Mouse (Mus musculus) MEL (cell line): Measurements from ENCODE around the gene BC052040. TPM values are rescaled to one million over a fixed set of nuclear protein-coding genes. Genes with fewer than 3 reads are reported as not detected.

Experiments
- DNase-seq: peaks from one replicate; pipeline ENCODE4 v3.0.0; 2011; ENCODE audit warnings: low read depth, low spot score
- H3K27ac ChIP-seq: 2 replicates; pipeline ENCODE4 v1.5.1; 2012; ENCODE audit warnings: low read depth, mild to moderate bottlenecking, control low read depth, low read length, moderate library complexity; ENCODE audit not compliant: control insufficient read depth
- H3K27me3 ChIP-seq, 2 experiments: fragments of 150-350 bp in 1 of 2; sonication (generic) in 1 of 2; 2 replicates each; pipeline ENCODE4 v1.6.1; 2012; ENCODE audit warnings: low read length in 2 of 2, mild to moderate bottlenecking in 2 of 2, improper control_type of control experiment in 1 of 2, moderate library complexity in 1 of 2; ENCODE audit not compliant: insufficient read depth in 2 of 2, control insufficient read depth in 1 of 2
- H3K36me3 ChIP-seq, 2 experiments: 2 replicates each; pipeline ENCODE4 v1.6.1; 2012 to 2014; ENCODE audit warnings: low read length in 2 of 2, improper control_type of control experiment in 1 of 2, inconsistent platforms in 1 of 2, mild to moderate bottlenecking in 1 of 2; ENCODE audit not compliant: insufficient read depth in 2 of 2, control insufficient read depth in 1 of 2
- H3K4me1 ChIP-seq, 2 experiments: fragments of 150-350 bp in 1 of 2; sonication (generic) in 1 of 2; 2 replicates each; pipeline ENCODE4 v1.6.1; 2012; ENCODE audit warnings: low read length in 2 of 2, improper control_type of control experiment in 1 of 2, mild to moderate bottlenecking in 1 of 2; ENCODE audit not compliant: insufficient read depth in 2 of 2, control insufficient read depth in 1 of 2
- H3K4me3 ChIP-seq, 2 experiments: fragments of 150-350 bp in 1 of 2; sonication (generic) in 1 of 2; 2 replicates each; pipeline ENCODE4 v1.5.1; 2012; ENCODE audit warnings: low read depth in 2 of 2, low read length in 2 of 2, mild to moderate bottlenecking in 2 of 2, moderate library complexity in 2 of 2, control low read depth in 1 of 2, improper control_type of control experiment in 1 of 2; ENCODE audit not compliant: control insufficient read depth in 1 of 2, insufficient read depth in 1 of 2
- H3K79me2 ChIP-seq: 2 replicates; pipeline ENCODE4 v1.6.1; 2012; ENCODE audit warnings: mild to moderate bottlenecking, low read length, moderate library complexity; ENCODE audit not compliant: control insufficient read depth, poor library complexity, insufficient read depth
- H3K9ac ChIP-seq: 2 replicates; pipeline ENCODE4 v1.6.1; 2012; ENCODE audit warnings: low read depth, mild to moderate bottlenecking, control low read depth, low read length, moderate library complexity; ENCODE audit not compliant: control insufficient read depth, poor library complexity, severe bottlenecking
- H3K9me3 ChIP-seq: fragments of 150-350 bp; sonication (generic); replicated peaks from 2 replicates; pipeline ENCODE4 v1.6.1; 2012; ENCODE audit warnings: mild to moderate bottlenecking, low read length, improper control_type of control experiment, moderate library complexity; ENCODE audit not compliant: insufficient read depth
- BHLHE40 ChIP-seq: IDR thresholded peaks from 2 replicates; pipeline ENCODE4 v1.6.1; 2012; ENCODE audit warnings: low read depth, mild to moderate bottlenecking, inconsistent platforms, low read length, improper control_type of control experiment, borderline replicate concordance
- CHD1 ChIP-seq: IDR thresholded peaks from 2 replicates; pipeline ENCODE4 v1.6.1; 2012; ENCODE audit warnings: low read depth, mild to moderate bottlenecking, inconsistent platforms, low read length, improper control_type of control experiment
- CHD2 ChIP-seq: IDR thresholded peaks from 2 replicates; pipeline ENCODE4 v1.6.1; 2011; ENCODE audit warnings: low read length, improper control_type of control experiment
- CTCF ChIP-seq, 3 experiments: IDR thresholded peaks in 2 of 3; conservative IDR thresholded peaks in 1 of 3; 2 replicates each; pipeline ENCODE4 v1.5.1; 2011 to 2012; ENCODE audit warnings: low read length in 3 of 3, low read depth in 2 of 3, mild to moderate bottlenecking in 2 of 3, improper control_type of control experiment in 1 of 3, inconsistent platforms in 1 of 3, mixed read lengths in 1 of 3, moderate library complexity in 1 of 3; ENCODE audit not compliant: control insufficient read depth in 1 of 3, insufficient read depth in 1 of 3, poor library complexity in 1 of 3, severe bottlenecking in 1 of 3
- E2F4 ChIP-seq: IDR thresholded peaks from 2 replicates; pipeline ENCODE4 v1.6.1; 2011; ENCODE audit warnings: low read depth, low read length, improper control_type of control experiment, borderline replicate concordance
- ELF1 ChIP-seq: IDR thresholded peaks from 2 replicates; pipeline ENCODE4 v1.6.1; 2014; ENCODE audit warnings: low read depth, mild to moderate bottlenecking, inconsistent platforms, low read length, improper control_type of control experiment, moderate library complexity
- EP300 ChIP-seq, 2 experiments: IDR thresholded peaks; 2 replicates each; pipeline ENCODE4 v1.6.1; 2011; ENCODE audit warnings: improper control_type of control experiment in 2 of 2, low read length in 2 of 2, low read depth in 1 of 2, mild to moderate bottlenecking in 1 of 2
- GABPA ChIP-seq: IDR thresholded peaks from 2 replicates; pipeline ENCODE4 v1.6.1; 2012; ENCODE audit warnings: low read depth, mild to moderate bottlenecking, inconsistent platforms, low read length, improper control_type of control experiment, moderate library complexity
- GATA1 ChIP-seq: IDR thresholded peaks from 2 replicates; pipeline ENCODE4 v1.6.1; 2011; ENCODE audit warnings: low read depth, low read length, improper control_type of control experiment
- JUND ChIP-seq: IDR thresholded peaks from 2 replicates; pipeline ENCODE4 v1.6.1; 2011; ENCODE audit warnings: low read depth, mild to moderate bottlenecking, improper control_type of control experiment, low read length
- KAT2A ChIP-seq: conservative IDR thresholded peaks from 2 replicates; pipeline ENCODE4 v1.6.1; 2012; ENCODE audit warnings: low read depth, low read length, improper control_type of control experiment, inconsistent platforms
- MAX ChIP-seq: IDR thresholded peaks from 2 replicates; pipeline ENCODE4 v1.6.1; 2011; ENCODE audit warnings: low read length, improper control_type of control experiment
- MAZ ChIP-seq: IDR thresholded peaks from 2 replicates; pipeline ENCODE4 v1.6.1; 2012; ENCODE audit warnings: low read depth, mild to moderate bottlenecking, inconsistent platforms, low read length, improper control_type of control experiment
- MXI1 ChIP-seq: IDR thresholded peaks from 2 replicates; pipeline ENCODE4 v1.6.1; 2011; ENCODE audit warnings: mild to moderate bottlenecking, low read depth, low read length, improper control_type of control experiment
- MYB ChIP-seq: IDR thresholded peaks from 2 replicates; pipeline ENCODE4 v1.6.1; 2011; ENCODE audit warnings: mild to moderate bottlenecking, low read depth, low read length, improper control_type of control experiment
- MYC ChIP-seq: IDR thresholded peaks from 2 replicates; pipeline ENCODE4 v1.6.1; 2011; ENCODE audit warnings: low read depth, mild to moderate bottlenecking, low read length, improper control_type of control experiment, moderate library complexity
- NELFE ChIP-seq: IDR thresholded peaks from 2 replicates; pipeline ENCODE4 v1.6.1; 2011; ENCODE audit warnings: low read depth, low read length, improper control_type of control experiment
- NRF1 ChIP-seq: IDR thresholded peaks from 2 replicates; pipeline ENCODE4 v1.6.1; 2014; ENCODE audit warnings: low read depth, mild to moderate bottlenecking, inconsistent platforms, low read length, improper control_type of control experiment, moderate library complexity; ENCODE audit not compliant: poor library complexity, insufficient read depth, severe bottlenecking
- POLR2A ChIP-seq, 2 experiments: IDR thresholded peaks; 2 replicates each; pipeline ENCODE4 v1.6.1; 2011 to 2012; ENCODE audit warnings: low read length in 2 of 2, mild to moderate bottlenecking in 2 of 2, control low read depth in 1 of 2, improper control_type of control experiment in 1 of 2, low read depth in 1 of 2, moderate library complexity in 1 of 2; ENCODE audit not compliant: control insufficient read depth in 1 of 2, insufficient read depth in 1 of 2, poor library complexity in 1 of 2
- POLR2AphosphoS2 ChIP-seq: IDR thresholded peaks from 2 replicates; pipeline ENCODE4 v1.6.1; 2011; ENCODE audit warnings: low read length, improper control_type of control experiment
- POLR2AphosphoS5 ChIP-seq: IDR thresholded peaks from 2 replicates; pipeline ENCODE4 v1.6.1; 2012; ENCODE audit warnings: low read depth, borderline replicate concordance, mild to moderate bottlenecking, inconsistent platforms, low read length, moderate library complexity, mixed read lengths
- RAD21 ChIP-seq: IDR thresholded peaks from 2 replicates; pipeline ENCODE4 v1.6.1; 2011; ENCODE audit warnings: mild to moderate bottlenecking, low read depth, low read length, improper control_type of control experiment
- RCOR1 ChIP-seq: IDR thresholded peaks from 2 replicates; pipeline ENCODE4 v1.6.1; 2012; ENCODE audit warnings: low read depth, mild to moderate bottlenecking, inconsistent platforms, low read length, improper control_type of control experiment
- SIN3A ChIP-seq: IDR thresholded peaks from 2 replicates; pipeline ENCODE4 v1.6.1; 2012; ENCODE audit warnings: low read length, improper control_type of control experiment, inconsistent platforms
- SMC3 ChIP-seq: IDR thresholded peaks from 2 replicates; pipeline ENCODE4 v1.6.1; 2011; ENCODE audit warnings: low read depth, low read length, improper control_type of control experiment
- TAL1 ChIP-seq: IDR thresholded peaks from 2 replicates; pipeline ENCODE4 v1.6.1; 2012; ENCODE audit warnings: mild to moderate bottlenecking, inconsistent platforms, low read length, moderate library complexity, mixed read lengths
- UBTF ChIP-seq: IDR thresholded peaks from 2 replicates; pipeline ENCODE4 v1.6.1; 2012; ENCODE audit warnings: low read depth, mild to moderate bottlenecking, inconsistent platforms, low read length, improper control_type of control experiment, moderate library complexity, borderline replicate concordance; ENCODE audit not compliant: insufficient read depth
- USF1 ChIP-seq: IDR thresholded peaks from 2 replicates; pipeline ENCODE4 v1.6.1; 2014; ENCODE audit warnings: low read depth, mild to moderate bottlenecking, inconsistent platforms, low read length, improper control_type of control experiment, moderate library complexity
- USF2 ChIP-seq, 2 experiments: IDR thresholded peaks; 2 replicates each; pipeline ENCODE4 v1.6.1; 2011 to 2012; ENCODE audit warnings: improper control_type of control experiment in 2 of 2, low read length in 2 of 2, borderline replicate concordance in 1 of 2, inconsistent platforms in 1 of 2, low read depth in 1 of 2, mild to moderate bottlenecking in 1 of 2; ENCODE audit not compliant: insufficient read depth in 1 of 2
- ZC3H11A ChIP-seq: IDR thresholded peaks from 2 replicates; pipeline ENCODE4 v1.6.1; 2012; ENCODE audit warnings: low read depth, mild to moderate bottlenecking, inconsistent platforms, low read length, improper control_type of control experiment
- ZKSCAN1 ChIP-seq: IDR thresholded peaks from 2 replicates; pipeline ENCODE4 v1.6.1; 2012; ENCODE audit warnings: low read depth, mild to moderate bottlenecking, inconsistent platforms, low read length, improper control_type of control experiment, moderate library complexity
- ZMIZ1 ChIP-seq: IDR thresholded peaks from 2 replicates; pipeline ENCODE4 v1.6.1; 2012; ENCODE audit warnings: low read depth, mild to moderate bottlenecking, inconsistent platforms, low read length, improper control_type of control experiment, moderate library complexity
- polyA plus RNA-seq, 2 experiments: library from polyadenylated mRNA; stranded (reverse) in 1 of 2; unstranded in 1 of 2; fragments of >175 nt in 1 of 2; fragments of >200 nt in 1 of 2; gene quantifications; 2 replicates each; pipeline versions ENCODE4 v1.2.1 to v1.2.4; 2012; ENCODE audit warnings: low replicate concordance in 2 of 2, low read depth in 1 of 2; ENCODE audit not compliant: insufficient read length in 2 of 2, insufficient read depth in 1 of 2, missing spikeins in 1 of 2
- total RNA-seq: library from RNA; depleted of rRNA; stranded (reverse); fragments of 300-350 nt; gene quantifications from 2 replicates; pipeline ENCODE4 v1.2.3, GENCODE M21; 2012

The BC052040 gene
- total and polyA plus RNA-seq, 3 experiments: 5.3 to 18.2 TPM; not detected in 1

DNA sequence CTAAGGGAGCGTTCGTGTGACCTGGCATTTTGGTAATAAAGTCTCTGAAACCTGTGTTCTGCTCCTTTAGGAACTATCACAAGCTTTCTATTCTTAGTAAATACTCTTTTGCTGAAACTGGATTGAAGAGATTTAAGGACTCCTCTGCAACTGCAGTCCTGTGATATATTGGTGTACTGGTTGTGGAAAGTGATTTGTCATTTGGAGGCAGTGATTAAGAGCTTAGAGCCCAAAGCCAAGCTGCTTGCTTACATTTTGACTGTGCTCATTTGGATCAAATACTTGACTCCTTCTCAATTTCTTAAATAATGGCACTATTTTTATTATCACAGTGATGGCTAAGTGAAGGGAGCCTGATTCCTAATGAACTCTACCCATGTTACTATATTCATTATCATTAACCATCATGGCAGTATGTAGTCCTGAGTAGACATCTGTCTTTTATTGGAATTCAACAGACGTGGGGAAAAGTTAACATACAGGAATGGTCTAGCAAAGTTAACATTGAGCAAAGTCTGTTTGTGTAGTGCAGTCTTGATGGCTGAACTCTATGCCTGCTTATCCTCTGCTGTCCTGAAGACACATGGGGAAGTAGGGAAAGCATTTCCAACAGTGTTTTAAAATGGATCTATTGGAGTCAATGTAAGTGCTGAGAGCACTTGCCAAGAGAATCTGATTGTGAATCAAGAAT, 32.5 kb downstream of the BC052040 start:
- TF ChIP-seq TAL1: no peak
- TF ChIP-seq EP300 (IDR thresholded peaks at IDR 0.05; ENCODE audit: low read depth in 1 of 2, low read length in 2 of 2): no peak
- TF ChIP-seq SMC3: no peak
- TF ChIP-seq CHD2: no peak
- no peak for TF ChIP-seq NRF1
- no peak for TF ChIP-seq POLR2A (IDR thresholded peaks at IDR 0.05; ENCODE audit: control insufficient read depth in 1 of 2, insufficient read depth in 1 of 2, low read depth in 1 of 2, low read length in 2 of 2, poor library complexity in 1 of 2)
- TF ChIP-seq ZKSCAN1: no peak
- no peak for TF ChIP-seq POLR2AphosphoS5
- no peak for TF ChIP-seq ZC3H11A
- no peak for TF ChIP-seq RCOR1
- TF ChIP-seq KAT2A: no peak
- TF ChIP-seq MYB: no peak
- TF ChIP-seq USF1: no peak
- TF ChIP-seq MAZ: no peak
- no peak for TF ChIP-seq RAD21
- TF ChIP-seq CHD1: no peak
- TF ChIP-seq NELFE: no peak
- no peak for TF ChIP-seq POLR2AphosphoS2
- no peak for TF ChIP-seq E2F4
- no peak for TF ChIP-seq CTCF (IDR thresholded peaks at IDR 0.05 in 2 of 3, conservative IDR thresholded peaks at IDR 0.05 in 1 of 3; ENCODE audit: control insufficient read depth in 1 of 3, insufficient read depth in 1 of 3, low read depth in 2 of 3, low read length in 3 of 3, poor library complexity in 1 of 3, severe bottlenecking in 1 of 3)
- Histone ChIP-seq H3K9ac (no peak overlapping the region), H3K36me3 (peaks cover 2 to 4% of the 10 kb centered on the region in 2 experiments), H3K79me2 (no peaks in the 10 kb centered on the region), H3K4me1 (peaks cover 0 to 3% of the 10 kb centered on the region in 2 experiments; a peak in 2 of 4 replicates), H3K27ac (no peak overlapping the region), H3K9me3 (no peaks in the 10 kb centered on the region), H3K4me3 (no peak overlapping the region), H3K27me3 (no peaks in the 10 kb centered on the region)
- DNase-seq: no peak

DNA sequence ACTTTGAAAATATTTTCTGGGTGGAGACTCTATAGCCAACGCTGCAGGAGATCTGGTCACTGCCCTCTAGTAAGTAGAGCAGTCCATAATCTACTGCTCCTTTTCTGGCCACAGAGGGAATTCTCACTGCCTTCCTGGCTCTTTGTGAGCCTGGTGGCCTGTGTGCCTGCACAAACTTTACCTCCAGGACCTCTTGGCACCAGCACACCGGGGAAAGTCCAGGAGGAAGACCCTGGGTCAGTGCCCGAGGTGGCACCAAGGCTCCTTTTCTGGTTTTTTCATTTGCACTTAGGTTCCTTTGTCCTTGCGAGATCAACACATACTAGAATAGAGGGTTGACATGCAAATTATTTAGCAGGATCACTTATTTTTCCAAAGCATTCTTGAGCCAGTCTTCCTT, 47.0 kb downstream of the BC052040 start:
- TF ChIP-seq EP300 (IDR thresholded peaks at IDR 0.05; ENCODE audit: low read depth in 1 of 2, low read length in 2 of 2) (no peak), POLR2A (IDR thresholded peaks at IDR 0.05; ENCODE audit: control insufficient read depth in 1 of 2, insufficient read depth in 1 of 2, low read depth in 1 of 2, low read length in 2 of 2, poor library complexity in 1 of 2) (no peak), UBTF (no peak), ZMIZ1 (no peak), GATA1 (no peak), USF2 (IDR thresholded peaks at IDR 0.05; ENCODE audit: borderline replicate concordance in 1 of 2, insufficient read depth in 1 of 2, low read depth in 1 of 2, low read length in 2 of 2) (no peak), MYC (no peak), GABPA (no peak), JUND (no peak), POLR2AphosphoS5 (no peak), ELF1 (no peak), MAX (no peak), TAL1 (no peak), POLR2AphosphoS2 (no peak), SIN3A (no peak), MXI1 (no peak), BHLHE40 (no peak)
- TF ChIP-seq, all 39 proteins: peak for 0
- Histone ChIP-seq H3K4me3 (no peak overlapping the region), H3K36me3 (no peaks in the 10 kb centered on the region; a peak in 1 of 4 replicates), H3K9me3 (no peaks in the 10 kb centered on the region), H3K27me3 (no peaks in the 10 kb centered on the region), H3K79me2 (no peaks in the 10 kb centered on the region), H3K4me1 (no peaks in the 10 kb centered on the region), H3K27ac (no peak overlapping the region), H3K9ac (no peak overlapping the region)
- DNase-seq: no peak
